8 mouse cellular contexts compared by ENCODE assay signal in genomic region chr9:32940111-32940813, GRCm38 (mm10).
DNase-seq lines count a peak whose midpoint lies in the region; ATAC-seq and TF ChIP-seq lines count a peak whose summit lies in the region.

No protein-coding gene starts in this region.

- H3K4me3 ChIP-seq in hindbrain, embryonic 14.5 days (replicated peaks; ENCODE audit: low read length): peak overlapping the region; percentile 42

- 0 out of 2 replicates have a peak, but pooled peaks cover 4% of the 10 kb centered on the region for H3K4me1 ChIP-seq in hindbrain, embryonic 14.5 days (replicated peaks; ENCODE audit: control insufficient read depth, insufficient read depth, low read length)

- CTCF ChIA-PET in Patski (lab: Charles Lee): interaction anchor here (1.0 to 2.8 kb wide), 5 partner anchors 243 to 354 kb away, joined by 3 to 17 read pairs (median 5); no protein-coding TSS in a partner anchor

- ATAC-seq in Patski: no peak
- ATAC-seq in hindbrain, embryonic 14.5 days (ENCODE audit: low FRiP score): peak; percentile 87

- POLR2A ChIA-PET in Patski (lab: Charles Lee): no interaction called here

- peak overlapping the region; percentile 65 for H3K4me2 ChIP-seq in hindbrain, embryonic 14.5 days (replicated peaks)

- WGBS in hindbrain, embryonic 14.5 days: 21% methylated on average over 19 of the region's 19 CpGs

- peak overlapping the region; percentile 50 for H3K9ac ChIP-seq in hindbrain, embryonic 14.5 days

- peak; percentile 41 for DNase-seq in Patski (ENCODE audit: low read depth, low spot score)
- peak; percentile 85 to 89 for DNase-seq in cerebellum, postnatal 10 days
- peak; percentile 58 to 74 for DNase-seq in frontal cortex, postnatal 25 days (ENCODE audit: low spot score in 2 of 2)
- DNase-seq in hindbrain, embryonic 14.5 days (ENCODE audit: low spot score): peak; percentile 94
- DNase-seq in layer of hippocampus, postnatal 25 days (ENCODE audit: extremely low spot score in 1 of 2, low spot score in 1 of 2): peak; percentile 63 to 84
- DNase-seq in lung, postnatal 14 days: peak; percentile 90
- DNase-seq in retina, adult 2 months (ENCODE audit: low read depth, low spot score): peak; percentile 29
- DNase-seq in thymus, postnatal 25 days: peak; percentile 86

- H3K9me3 ChIP-seq in hindbrain, embryonic 14.5 days (ENCODE audit: control insufficient read depth, low read length): no peaks in the 10 kb centered on the region

- H3K36me3 ChIP-seq in hindbrain, embryonic 14.5 days (replicated peaks; ENCODE audit: control insufficient read depth, insufficient read depth): no peaks in the 10 kb centered on the region

- H3K27ac ChIP-seq in hindbrain, embryonic 14.5 days: no peak overlapping the region

- in situ Hi-C loops in Patski (cut with MboI; ENCODE audit: low pct_unique_long_range_greater_than_20kb): loop anchor here (5.0 to 10.0 kb wide), 5 partner anchors 205 to 535 kb away; no protein-coding TSS in a partner anchor

- H3K27me3 ChIP-seq in Patski: peaks cover 6% of the 10 kb centered on the region
- H3K27me3 ChIP-seq in hindbrain, embryonic 14.5 days (ENCODE audit: control insufficient read depth, insufficient read depth, low read length): peaks cover 4% of the 10 kb centered on the region; the same call in 1 of the 2 replicates

- peak; percentile 89 for TF ChIP-seq CTCF in Patski (IDR thresholded peaks at IDR 0.05)

Comparison
In these comparisons a context has a peak if more than half of its experiments do, and no peak if none do; other contexts are left out.
1. DNase-seq: peak in every context shown above with its lines; median percentile 94 in hindbrain, embryonic 14.5 days; 90 in lung, postnatal 14 days; 87 in cerebellum, postnatal 10 days; 86 in thymus, postnatal 25 days; 74 in layer of hippocampus, postnatal 25 days; 66 in frontal cortex, postnatal 25 days; 41 in Patski; 29 in retina, adult 2 months.